In the genomic region with DNA sequence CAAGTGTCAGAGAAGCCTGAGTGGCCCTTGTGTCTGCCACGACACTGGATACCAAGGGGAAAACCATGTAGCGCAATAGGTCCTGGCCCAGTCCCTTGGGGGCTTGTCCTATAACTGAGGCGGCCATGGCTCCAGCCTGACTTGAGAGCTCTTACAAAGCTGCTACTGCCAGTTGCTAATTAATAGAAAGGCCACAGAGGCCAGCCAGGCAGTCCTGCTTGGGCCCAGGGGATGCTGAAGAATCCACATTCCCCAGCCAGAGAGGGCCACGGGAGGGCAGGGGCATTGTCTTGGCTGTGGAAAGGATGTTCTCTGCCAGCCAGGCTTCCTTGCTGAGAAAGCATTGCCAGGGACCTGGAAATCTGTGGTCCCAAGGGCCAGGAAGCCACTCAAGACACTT, we compare ENCODE assay signal across 20 mouse cellular contexts. TPM values are rescaled to one million over a fixed set of nuclear protein-coding genes. Genes with fewer than 3 reads are reported as not detected.
"Had no signal": no experiment of that assay in that cellular context is flagged by ENCODE, and none has a peak within 500 bp of the region (broad histone marks: within the 10 kb centered on the region; RNA-seq: fewer than 3 reads in every experiment).

No protein-coding gene starts in this region.

- H3K27ac ChIP-seq: left cerebral cortex, adult 2 months; liver, embryonic 13.5 days; midbrain, embryonic 12.5 days; neural tube, embryonic 13.5 days had no signal

- H3K36me3 ChIP-seq: liver, embryonic 13.5 days; midbrain, embryonic 12.5 days; neural tube, embryonic 13.5 days had no signal

- H3K9ac ChIP-seq: liver, embryonic 13.5 days; midbrain, embryonic 12.5 days had no signal

- H3K4me3 ChIP-seq: left cerebral cortex, adult 2 months; liver, embryonic 13.5 days; midbrain, embryonic 12.5 days; myocyte; neural tube, embryonic 13.5 days had no signal

- H3K4me2 ChIP-seq: liver, embryonic 13.5 days; midbrain, embryonic 12.5 days; neural tube, embryonic 13.5 days had no signal

- DNase-seq: kidney, postnatal 10 days; layer of hippocampus, postnatal 36 days; liver, embryonic 13.5 days; lung, adult 2 months; lung, postnatal 14 days; lung, postnatal 4 days; retina, postnatal 1 day; thymus, adult 18-20 months; thymus, postnatal 36 days had no signal

- ATAC-seq: midbrain, embryonic 16.5 days had no signal

- H3K9me3 ChIP-seq: liver, embryonic 13.5 days; midbrain, embryonic 12.5 days; neural tube, embryonic 13.5 days had no signal

RNA-seq across cellular contexts. Expression of gene Hcn4, which starts 6.4 kb away (rescaled TPM):
- total RNA-seq: liver, adult 2 months; megakaryocyte progenitor cell, adult 5-6 weeks; megakaryocyte-erythroid progenitor cell, adult 5-6 weeks; monocyte, adult 5-6 weeks; neutrophil, adult 5-6 weeks had no signal
- polyA plus RNA-seq: liver, adult 2 months; liver, embryonic 13.5 days; liver, embryonic 16.5 days had no signal
